ENCODE assay signal across 15 mouse cellular contexts in the genomic region with DNA sequence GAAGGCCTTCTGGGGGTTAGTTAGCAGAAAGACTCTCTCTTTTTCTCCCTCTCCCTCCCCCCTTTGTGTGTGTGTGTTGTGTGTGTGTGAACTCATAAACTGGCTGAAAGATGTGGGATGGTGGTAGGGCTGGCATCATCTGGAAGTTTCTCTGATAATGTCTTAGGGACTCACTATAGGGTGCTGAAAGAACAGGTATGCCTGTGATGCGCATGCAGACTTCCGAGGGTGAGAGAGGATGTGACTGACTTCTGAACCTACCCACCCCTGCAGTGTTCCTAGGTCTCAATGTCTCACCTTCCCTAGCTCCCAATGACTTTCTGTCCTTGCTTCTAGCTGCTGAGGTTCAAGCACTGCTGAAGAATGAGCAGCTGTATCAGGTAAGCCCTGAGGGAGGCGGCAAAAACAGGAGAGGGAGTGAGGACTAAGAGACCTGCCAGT. TPM values are rescaled to one million over a fixed set of nuclear protein-coding genes. Genes with fewer than 3 reads are reported as not detected.
A peak's percentile ranks its signal among the peaks of the same experiment; 100 is the strongest.
DNase-seq lines count a peak whose midpoint lies in the region; ATAC-seq and TF ChIP-seq lines count a peak whose summit lies in the region.
"Had no signal": no experiment of that assay in that cellular context is flagged by ENCODE, and none has a peak within 500 bp of the region (broad histone marks: within the 10 kb centered on the region; RNA-seq: fewer than 3 reads in every experiment).

No protein-coding gene starts in this region.

- peak overlapping the region; percentile 59 for H3K4me3 ChIP-seq in spleen, adult 2 months (ENCODE audit: extremely low read depth, insufficient read depth, insufficient read length)
- H3K4me3 ChIP-seq in limb, embryonic 10.5 days: no peak overlapping the region
- H3K4me3 ChIP-seq: neural tube, embryonic 12.5 days had no signal

- 0 out of 2 replicates have a peak, but pooled peaks have one; percentile 7 for ATAC-seq in monocyte, adult 5-6 weeks (replicated peaks; ENCODE audit: insufficient number of reproducible peaks, low FRiP score, low TSS enrichment, poor library complexity, severe bottlenecking)
- ATAC-seq: forebrain, embryonic 16.5 days; intestine, embryonic 16.5 days had no signal

- no peaks in the 10 kb centered on the region for H3K36me3 ChIP-seq in spleen, adult 2 months (ENCODE audit: control insufficient read depth, insufficient read depth, low read length)
- H3K36me3 ChIP-seq in limb, embryonic 10.5 days: no peaks in the 10 kb centered on the region
- H3K36me3 ChIP-seq: neural tube, embryonic 12.5 days had no signal

- TF ChIP-seq POLR2A in spleen, adult 2 months (IDR thresholded peaks at IDR 0.05; ENCODE audit: low read depth, low read length): no peak

- H3K27me3 ChIP-seq in spleen, adult 2 months (ENCODE audit: control insufficient read depth, insufficient read depth, low read length): no peaks in the 10 kb centered on the region
- H3K27me3 ChIP-seq in limb, embryonic 10.5 days (ENCODE audit: low read depth, poor library complexity, severe bottlenecking): no peaks in the 10 kb centered on the region
- H3K27me3 ChIP-seq: neural tube, embryonic 12.5 days had no signal

- 35% methylated on average over 3 of the region's 3 CpGs for WGBS in spleen, adult 2 months
- 71% methylated on average over 3 of the region's 3 CpGs for WGBS in limb, embryonic 10.5 days

- peak overlapping the region; percentile 93 for H3K27ac ChIP-seq in spleen, adult 2 months (ENCODE audit: insufficient read depth, low read length)
- 0 out of 2 replicates have a peak overlapping the region, but pooled peaks have one; percentile 15 for H3K27ac ChIP-seq in limb, embryonic 10.5 days
- H3K27ac ChIP-seq: neural tube, embryonic 12.5 days had no signal

- DNase-seq in spleen, adult 2 months (ENCODE audit: low read depth in 1 of 2, low spot score in 2 of 2): no peak
- no peak for DNase-seq in spleen, postnatal 14 days (ENCODE audit: low spot score in 2 of 2)
- DNase-seq in limb, embryonic 10.5 days (ENCODE audit: low spot score): no peak
- DNase-seq in thymus, postnatal 4 days: peak; percentile 51
- no peak for DNase-seq in frontal cortex, postnatal 14 days (ENCODE audit: low spot score in 2 of 2)
- no peak for DNase-seq in left cerebral cortex, postnatal 4 days
- DNase-seq: cerebellum, adult 11 months; retina, postnatal 1 day had no signal

- TF ChIP-seq CTCF in spleen, adult 2 months (IDR thresholded peaks at IDR 0.05; ENCODE audit: extremely low read depth, insufficient read depth, insufficient read length, insufficient replicate concordance): no peak

- intact Hi-C loops in left cerebral cortex, postnatal 4 days (cut with DNase I): no loop called here

- H3K9me3 ChIP-seq in limb, embryonic 10.5 days (replicated peaks): no peaks in the 10 kb centered on the region
- H3K9me3 ChIP-seq: neural tube, embryonic 12.5 days had no signal

- H3K4me1 ChIP-seq in spleen, adult 2 months (ENCODE audit: control insufficient read depth, insufficient read depth, insufficient read length): peaks cover 6% of the 10 kb centered on the region; the same call in 1 of the 2 replicates
- H3K4me1 ChIP-seq in limb, embryonic 10.5 days: peaks cover 10% of the 10 kb centered on the region
- H3K4me1 ChIP-seq: neural tube, embryonic 12.5 days had no signal

RNA-seq across cellular contexts. Expression of a gene that starts 4.2 kb away (rescaled TPM):
- polyA plus RNA-seq in spleen, adult 2 months (2012; rRNA removed): 19.6 and 24.0 TPM in 2 replicates
- polyA plus RNA-seq in limb, embryonic 10.5 days (2016; fragmentation: Nextera tagmentation; extraction: Ambion mirVana): not detected in 2 replicates
- 3.0 to 5.9 TPM (median 3.4 TPM) in 3 replicates for total RNA-seq in monocyte, adult 5-6 weeks (2017)
- total RNA-seq in left cerebral cortex, postnatal 4 days (2021): not detected
- total RNA-seq: gastrocnemius, postnatal 25 days; hematopoietic stem cell, adult 5-6 weeks; left cerebral cortex, adult 18-20 months had no signal
- polyA plus RNA-seq: forebrain, embryonic 16.5 days; intestine, embryonic 16.5 days; neural tube, embryonic 12.5 days had no signal

RNA-seq across cellular contexts. Expression of a gene that starts 5.5 kb away (rescaled TPM):
- polyA plus RNA-seq in spleen, adult 2 months (2012; rRNA removed): 12.8 and 14.5 TPM in 2 replicates
- polyA plus RNA-seq in limb, embryonic 10.5 days (2016; fragmentation: Nextera tagmentation; extraction: Ambion mirVana): not detected in 2 replicates
- total RNA-seq in monocyte, adult 5-6 weeks (2017): 14.2 to 35.0 TPM (median 22.5 TPM) in 3 replicates
- not detected for total RNA-seq in left cerebral cortex, postnatal 4 days (2021)
- total RNA-seq: left cerebral cortex, adult 18-20 months had no signal
- polyA plus RNA-seq: forebrain, embryonic 16.5 days had no signal

RNA-seq across cellular contexts. Expression of a gene that starts 20.3 kb away (rescaled TPM):
- 6.5 and 9.5 TPM in 2 replicates for polyA plus RNA-seq in spleen, adult 2 months (2012; rRNA removed)
- 20.4 and 24.2 TPM in 2 replicates for polyA plus RNA-seq in limb, embryonic 10.5 days (2016; fragmentation: Nextera tagmentation; extraction: Ambion mirVana)
- total RNA-seq in monocyte, adult 5-6 weeks (2017): 17.7 to 43.2 TPM (median 41.6 TPM) in 3 replicates
- 100 to 1,000 TPM in 1 of 2 experiments, 10 to 100 TPM in 1; 95.1 to 104 TPM for total RNA-seq in left cerebral cortex, postnatal 4 days (2021)

RNA-seq across cellular contexts. Expression of a gene that starts 23.7 kb away (rescaled TPM):
- polyA plus RNA-seq in spleen, adult 2 months (2012; rRNA removed): 42.8 and 44.8 TPM in 2 replicates
- not detected in 2 replicates for polyA plus RNA-seq in limb, embryonic 10.5 days (2016; fragmentation: Nextera tagmentation; extraction: Ambion mirVana)
- 0.32 to 1.6 TPM (median 0.76 TPM) in 3 replicates for total RNA-seq in monocyte, adult 5-6 weeks (2017)
- total RNA-seq in left cerebral cortex, postnatal 4 days (2021): not detected
- total RNA-seq: left cerebral cortex, adult 18-20 months had no signal
- polyA plus RNA-seq: forebrain, embryonic 16.5 days; neural tube, embryonic 12.5 days had no signal

RNA-seq across cellular contexts. Expression of a gene that starts 53.9 kb away (rescaled TPM):
- 0.49 TPM in 2 replicates for polyA plus RNA-seq in spleen, adult 2 months (2012; rRNA removed)
- polyA plus RNA-seq in limb, embryonic 10.5 days (2016; fragmentation: Nextera tagmentation; extraction: Ambion mirVana): 12.7 and 13.6 TPM in 2 replicates
- total RNA-seq in monocyte, adult 5-6 weeks (2017): not detected in 3 replicates
- 1 to 10 TPM; 1.3 to 1.5 TPM for total RNA-seq in left cerebral cortex, postnatal 4 days (2021)

Comparison
In these comparisons a context has a peak if more than half of its experiments do, and no peak if none do; other contexts are left out.
1. RNA of a gene that starts 5.5 kb away (total RNA-seq): 14.2 to 35.0 TPM in monocyte, adult 5-6 weeks; not detected in left cerebral cortex, postnatal 4 days; every median in the first group is over 10 times any median in the second.